Mouse (Mus musculus) right cerebral cortex, postnatal 14 days (tissue): ENCODE results near the gene Anxa1.

Experiments used
- DNase-seq: peaks from one replicate; pipeline ENCODE4 v3.0.0; 2022

Anxa1 gene

GRCm38 (mm10) chr19:20390455-20390994, at the start of gene Anxa1:
Anxa1 (minus strand) TSS chr19:20390944.
- no peak for DNase-seq

GRCm38 (mm10) chr19:20437043-20437442, 46.3 kb upstream of the Anxa1 start:
- peak; percentile 6 for DNase-seq

- DNase-seq: peak; percentile 59
Measured at GRCm38 (mm10) chr19:20434541-20434940, 43.8 kb upstream of the Anxa1 start.

- no peak for DNase-seq
Measured at GRCm38 (mm10) chr19:20433966-20434365, 43.2 kb upstream of the Anxa1 start.

- no peak for DNase-seq
Measured at GRCm38 (mm10) chr19:20426443-20427161, 35.9 kb upstream of the Anxa1 start.

GRCm38 (mm10) chr19:20411276-20411675, 20.5 kb upstream of the Anxa1 start:
- DNase-seq: no peak

- DNase-seq: no peak
Measured at GRCm38 (mm10) chr19:20409541-20410528, 19.1 kb upstream of the Anxa1 start.

GRCm38 (mm10) chr19:20406475-20406874, 15.7 kb upstream of the Anxa1 start:
- DNase-seq: no peak

GRCm38 (mm10) chr19:20405015-20405414, 14.3 kb upstream of the Anxa1 start:
- DNase-seq: no peak

- no peak for DNase-seq
Measured at GRCm38 (mm10) chr19:20403740-20404139, 13.0 kb upstream of the Anxa1 start.

GRCm38 (mm10) chr19:20403219-20403618, 12.5 kb upstream of the Anxa1 start:
- no peak for DNase-seq

- no peak for DNase-seq
Measured at GRCm38 (mm10) chr19:20402516-20403200, 11.9 kb upstream of the Anxa1 start.

GRCm38 (mm10) chr19:20401961-20402360, 11.2 kb upstream of the Anxa1 start:
- no peak for DNase-seq

- no peak for DNase-seq
Measured at GRCm38 (mm10) chr19:20399187-20399586, 8.4 kb upstream of the Anxa1 start.

GRCm38 (mm10) chr19:20397092-20397491, 6.3 kb upstream of the Anxa1 start:
- no peak for DNase-seq

GRCm38 (mm10) chr19:20393556-20394274, 3.0 kb upstream of the Anxa1 start:
- DNase-seq: no peak

GRCm38 (mm10) chr19:20389723-20390122, 1.0 kb downstream of the Anxa1 start:
- no peak for DNase-seq

- no peak for DNase-seq
Measured at GRCm38 (mm10) chr19:20389245-20389644, 1.5 kb downstream of the Anxa1 start.

GRCm38 (mm10) chr19:20388276-20388675, 2.5 kb downstream of the Anxa1 start:
- DNase-seq: no peak

- no peak for DNase-seq
Measured at GRCm38 (mm10) chr19:20386296-20386695, 4.4 kb downstream of the Anxa1 start.

- DNase-seq: no peak
Measured at GRCm38 (mm10) chr19:20385645-20386044, 5.1 kb downstream of the Anxa1 start.

- no peak for DNase-seq
Measured at GRCm38 (mm10) chr19:20381207-20381752, 9.5 kb downstream of the Anxa1 start.
